Mouse (Mus musculus) E14TG2a.4 (cell line): Measurements from ENCODE around the gene E030018B13Rik.

Experiments used
- H3K27me3 ChIP-seq: 2 replicates; pipeline ENCODE4 v1.6.1; 2014; ENCODE audit warnings: low read length, control low read depth; ENCODE audit not compliant: insufficient read depth
- H3K36me3 ChIP-seq: 2 replicates; pipeline ENCODE4 v1.6.1; 2014; ENCODE audit warnings: low read length, control low read depth; ENCODE audit not compliant: insufficient read depth
- H3K4me1 ChIP-seq: replicated peaks from 2 replicates; pipeline ENCODE4 v1.6.1; 2014; ENCODE audit warnings: low read depth, low read length, control low read depth
- H3K4me3 ChIP-seq: replicated peaks from 2 replicates; pipeline ENCODE4 v1.5.1; 2014; ENCODE audit warnings: mild to moderate bottlenecking, low read length
- H3K9me3 ChIP-seq: 2 replicates; pipeline ENCODE4 v1.6.1; 2014; ENCODE audit warnings: low read length, control low read depth
- CTCF ChIP-seq: conservative IDR thresholded peaks from 2 replicates; pipeline ENCODE4 v1.5.1; 2014; ENCODE audit warnings: low read length
- NANOG ChIP-seq: IDR thresholded peaks from 2 replicates; pipeline ENCODE4 v1.6.1; 2014; ENCODE audit warnings: borderline replicate concordance, low read length, mixed read lengths
- POU5F1 ChIP-seq: IDR thresholded peaks from 2 replicates; pipeline ENCODE4 v1.6.1; 2014; ENCODE audit warnings: low read length, borderline replicate concordance

The E030018B13Rik gene

DNA sequence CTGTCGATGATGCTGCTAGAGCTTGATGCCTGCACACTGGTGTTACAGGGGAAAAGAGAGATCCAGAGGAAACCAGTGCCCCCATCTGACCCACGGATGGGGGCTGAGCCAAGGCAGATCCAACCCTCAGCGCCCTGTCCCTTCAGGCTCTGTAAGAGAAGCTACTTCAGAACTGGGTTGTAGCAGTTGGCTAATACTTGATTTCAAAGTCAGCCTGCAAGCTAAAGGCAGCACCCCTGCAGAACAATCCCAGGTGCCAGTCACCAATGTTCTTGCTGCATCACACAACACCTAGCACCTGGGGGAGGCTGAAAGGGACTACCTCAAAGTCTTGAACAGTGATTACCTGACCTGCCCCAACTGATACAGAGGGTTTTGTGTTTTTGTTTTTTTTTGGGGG lies 14.7 kb upstream of the E030018B13Rik start:
- Histone ChIP-seq H3K27me3 (no peaks in the 10 kb centered on the region), H3K36me3 (no peaks in the 10 kb centered on the region; the same call in 1 of the 2 replicates), H3K4me1 (peaks cover 80% of the 10 kb centered on the region), H3K9me3 (no peaks in the 10 kb centered on the region), H3K4me3 (no peak overlapping the region)
- no peak for TF ChIP-seq CTCF

DNA sequence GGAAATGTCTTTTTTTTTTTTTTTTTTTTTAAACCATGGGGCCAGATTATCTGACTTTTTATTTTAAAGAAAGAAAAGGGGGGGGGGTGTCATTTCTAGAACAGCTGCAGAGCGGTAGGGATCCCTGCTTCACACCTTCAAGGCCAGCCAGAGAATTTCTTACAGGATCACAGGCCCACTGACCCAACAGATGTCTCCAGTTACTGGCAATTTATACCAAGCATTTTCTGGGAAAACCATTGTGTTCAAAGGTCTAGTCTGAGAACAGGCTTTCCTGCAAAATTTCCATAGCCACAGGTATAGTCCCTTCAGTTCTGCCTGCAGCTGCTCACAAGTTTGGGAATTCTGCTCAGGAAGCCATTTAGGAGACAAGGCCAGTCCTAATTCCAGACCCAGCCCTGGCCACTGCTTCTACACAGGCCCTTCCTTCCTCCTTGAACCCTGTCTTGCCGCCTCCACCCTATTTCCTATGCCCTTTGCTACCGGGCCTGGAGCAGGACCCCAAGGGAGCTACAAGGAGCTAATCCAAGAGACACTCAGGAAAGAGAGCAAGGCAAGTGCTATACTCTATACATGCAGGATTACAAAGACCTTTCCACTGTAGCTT lies 13.9 kb upstream of the E030018B13Rik start:
- H3K4me1 ChIP-seq, result peaks cover 79% of the 10 kb centered on the region
- H3K9me3 ChIP-seq, result no peaks in the 10 kb centered on the region
- H3K4me3 ChIP-seq, result no peak overlapping the region
- H3K27me3 ChIP-seq, result no peaks in the 10 kb centered on the region
- no peak for TF ChIP-seq POU5F1
- peaks cover 6% of the 10 kb centered on the region; the same call in 1 of the 2 replicates for H3K36me3 ChIP-seq

DNA sequence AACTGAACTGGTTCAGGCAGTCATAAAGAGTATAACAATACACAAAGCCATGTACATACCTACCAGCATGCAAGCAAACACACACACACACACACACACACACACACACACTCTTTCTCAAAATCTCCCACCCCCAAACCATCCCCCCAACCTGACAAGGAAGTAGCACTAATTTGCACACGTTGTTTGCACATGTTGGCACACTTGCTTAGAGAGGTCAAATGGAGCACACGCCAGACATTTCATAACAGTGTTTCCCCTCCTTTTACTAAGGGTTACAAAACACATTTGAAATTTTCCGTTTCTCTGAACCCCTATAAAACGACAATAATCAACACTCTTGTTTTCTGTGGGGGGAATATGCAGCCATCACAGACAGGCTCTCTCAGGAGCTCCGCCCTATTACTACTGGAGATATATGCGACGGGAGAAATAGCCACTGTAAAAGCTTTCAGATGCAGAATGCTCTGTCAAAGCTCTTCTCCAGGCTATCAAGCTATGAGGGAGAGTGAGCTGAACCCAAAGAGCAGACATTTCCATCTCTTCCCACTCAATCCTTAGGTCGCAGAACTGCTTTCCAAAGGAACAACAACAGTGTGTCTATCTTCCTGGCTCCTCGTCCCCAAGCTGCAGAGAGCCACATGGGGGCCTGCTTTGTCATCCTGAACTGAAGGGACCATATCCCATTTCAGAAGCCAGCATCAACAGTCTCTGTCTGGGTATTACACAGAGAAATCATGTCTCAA lies 12.8 kb upstream of the E030018B13Rik start:
- TF ChIP-seq POU5F1 (no peak), CTCF (no peak), NANOG (no peak)
- H3K9me3 ChIP-seq, result no peaks in the 10 kb centered on the region
- H3K4me1 ChIP-seq, result peaks cover 82% of the 10 kb centered on the region
- peaks cover 11% of the 10 kb centered on the region; the same call in 1 of the 2 replicates for H3K36me3 ChIP-seq
- no peaks in the 10 kb centered on the region for H3K27me3 ChIP-seq
- no peak overlapping the region for H3K4me3 ChIP-seq

- H3K36me3 ChIP-seq, result peaks cover 11% of the 10 kb centered on the region; the same call in 1 of the 2 replicates
- peaks cover 92% of the 10 kb centered on the region for H3K4me1 ChIP-seq
- H3K27me3 ChIP-seq, result no peaks in the 10 kb centered on the region
- no peaks in the 10 kb centered on the region for H3K9me3 ChIP-seq
- TF ChIP-seq CTCF (no peak), NANOG (no peak), POU5F1 (no peak)
- no peak overlapping the region for H3K4me3 ChIP-seq
These were observed 11.5 kb upstream of the E030018B13Rik start for GRCm38 (mm10) chr7:63905190-63905589.

- Histone ChIP-seq H3K27me3 (no peaks in the 10 kb centered on the region), H3K9me3 (no peaks in the 10 kb centered on the region), H3K4me3 (no peak overlapping the region), H3K4me1 (peaks cover 92% of the 10 kb centered on the region), H3K36me3 (peaks cover 11% of the 10 kb centered on the region; the same call in 1 of the 2 replicates)
- TF ChIP-seq CTCF, result no peak
- no peak for TF ChIP-seq POU5F1
- no peak for TF ChIP-seq NANOG
These were observed 11.0 kb upstream of the E030018B13Rik start for GRCm38 (mm10) chr7:63905642-63906041.

- peaks cover 93% of the 10 kb centered on the region for H3K4me1 ChIP-seq
- H3K4me3 ChIP-seq, result peak overlapping the region; percentile 61
- peaks cover 11% of the 10 kb centered on the region; the same call in 1 of the 2 replicates for H3K36me3 ChIP-seq
- H3K27me3 ChIP-seq, result no peaks in the 10 kb centered on the region
- H3K9me3 ChIP-seq, result no peaks in the 10 kb centered on the region
- TF ChIP-seq NANOG (no peak), POU5F1 (no peak), CTCF (no peak)
These were observed 8.7 kb upstream of the E030018B13Rik start for GRCm38 (mm10) chr7:63907778-63908495.

GRCm38 (mm10) chr7:63908496-63909285 lies 8.0 kb upstream of the E030018B13Rik start:
- peaks cover 94% of the 10 kb centered on the region for H3K4me1 ChIP-seq
- TF ChIP-seq NANOG, result no peak
- TF ChIP-seq POU5F1, result no peak
- no peak for TF ChIP-seq CTCF
- no peaks in the 10 kb centered on the region for H3K9me3 ChIP-seq
- peak overlapping the region; percentile 61 for H3K4me3 ChIP-seq
- H3K27me3 ChIP-seq, result no peaks in the 10 kb centered on the region
- H3K36me3 ChIP-seq, result peaks cover 11% of the 10 kb centered on the region; the same call in 1 of the 2 replicates

DNA sequence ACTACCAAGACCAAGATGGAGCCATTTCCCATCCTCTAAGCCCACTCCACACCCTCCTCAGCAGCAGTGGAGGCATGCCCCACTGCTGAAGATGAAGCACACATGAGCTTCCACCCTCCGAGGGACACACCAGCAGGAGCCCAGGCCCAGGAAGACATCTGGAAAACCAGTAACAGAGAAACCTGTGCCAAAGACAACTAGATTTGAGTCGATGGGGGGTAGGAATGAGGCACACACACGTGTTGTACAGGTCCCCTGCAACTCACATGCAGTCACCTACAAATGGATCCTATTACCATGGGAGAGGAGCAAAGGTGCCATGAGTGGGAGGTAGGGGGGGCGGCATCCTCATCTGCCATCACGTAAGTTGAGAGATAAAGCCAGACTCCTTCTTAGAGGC lies 6.4 kb upstream of the E030018B13Rik start:
- TF ChIP-seq NANOG (no peak), CTCF (no peak), POU5F1 (no peak)
- Histone ChIP-seq H3K27me3 (no peaks in the 10 kb centered on the region), H3K36me3 (peaks cover 16% of the 10 kb centered on the region; the same call in 1 of the 2 replicates), H3K4me3 (peak overlapping the region; percentile 46), H3K4me1 (peaks cover 94% of the 10 kb centered on the region), H3K9me3 (no peaks in the 10 kb centered on the region)
